Mouse (Mus musculus): ENCODE results near the gene Efcab11.

The Efcab11 gene

DNA sequence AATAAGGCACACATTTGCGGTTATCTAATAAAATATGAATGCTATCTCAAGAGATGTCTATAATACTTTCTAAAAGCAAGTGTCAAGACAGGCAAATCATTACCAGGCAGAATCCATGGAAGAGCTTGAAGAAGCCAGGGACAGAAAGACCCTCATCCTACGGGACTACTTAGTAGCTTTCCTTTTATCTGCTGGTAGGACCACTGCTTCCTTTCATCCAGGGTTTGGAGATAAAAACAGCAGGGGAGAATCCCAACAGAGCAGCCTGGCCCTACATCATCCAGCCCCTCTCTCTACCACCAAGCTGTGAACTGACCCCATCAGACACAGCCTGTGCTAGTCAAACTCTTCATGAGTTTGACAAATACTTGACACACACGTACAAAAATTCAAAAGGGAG is 103.8 kb downstream of the Efcab11 start:
- POLR2A ChIA-PET = interaction anchor here in 1 of 4 experiments (1.0 to 1.4 kb wide), 3 partner anchors 8 to 13 kb away, joined by 3 to 4 read pairs (median 3); no protein-coding TSS in a partner anchor
- CTCF ChIA-PET = no interaction called here

DNA sequence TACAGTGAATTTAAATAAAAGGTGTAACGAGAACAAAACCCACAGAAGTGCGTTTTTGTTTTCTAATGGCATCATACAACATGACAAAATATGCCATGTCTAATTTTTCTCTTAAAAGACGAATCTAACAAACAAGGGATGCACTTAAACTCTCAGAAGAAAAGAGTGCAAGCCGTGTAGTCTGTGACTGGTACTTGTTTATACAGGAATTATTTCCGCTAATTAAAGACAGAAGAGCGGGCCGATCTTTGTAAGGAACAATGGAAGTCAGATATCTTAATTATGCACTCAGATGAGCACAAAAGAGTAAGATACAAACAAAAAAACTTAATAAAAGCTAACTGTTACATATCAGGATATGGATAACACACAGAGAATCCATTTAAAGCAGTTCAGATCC is 104.3 kb downstream of the Efcab11 start:
- ChIA-PET CTCF (no interaction called here), POLR2A (interaction anchor here in 1 of 4 experiments (1.0 to 1.4 kb wide), 2 partner anchors 8 kb away, joined by 3 to 4 read pairs; no protein-coding TSS in a partner anchor)

DNA sequence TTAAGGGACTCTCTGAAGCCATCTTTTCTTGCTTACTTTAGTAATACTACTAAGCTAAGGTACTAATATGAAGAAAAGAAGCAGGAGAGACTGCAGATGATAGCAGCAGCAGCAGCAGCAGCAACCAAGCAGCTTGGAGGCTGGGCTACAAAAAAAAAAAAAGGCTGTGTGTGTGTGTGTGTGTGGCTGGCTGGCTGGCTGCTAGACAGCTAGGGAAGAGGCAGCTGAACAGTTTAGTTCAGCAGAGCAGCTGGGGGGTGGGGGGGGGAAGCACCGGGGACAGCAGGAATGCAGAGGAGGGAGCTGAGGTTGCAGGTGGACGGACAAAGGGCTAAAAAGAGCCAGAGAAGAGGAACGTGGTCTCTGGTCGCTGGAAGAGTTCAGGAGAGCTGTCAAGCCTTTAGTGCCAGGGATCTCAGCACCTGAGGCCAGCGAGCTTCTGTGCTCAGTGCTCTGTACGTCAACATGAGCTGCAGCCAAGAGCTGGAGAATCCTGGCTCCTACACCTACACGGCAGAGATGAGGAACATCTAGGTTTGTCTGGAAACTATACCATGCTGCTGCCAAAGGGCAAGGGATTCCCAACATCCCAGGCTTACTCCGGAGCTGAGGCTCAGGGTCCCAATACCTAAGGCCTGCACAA is 107.6 kb downstream of the Efcab11 start:
- CTCF ChIA-PET = interaction anchor here in 1 of 4 experiments (0.6 kb wide), 1 partner anchor 581 kb away, joined by 9 read pairs; no protein-coding TSS in a partner anchor
- POLR2A ChIA-PET = interaction anchor here (0.6 to 2.6 kb wide), 10 partner anchors 8 to 752 kb away, joined by 3 to 11 read pairs (median 3); no protein-coding TSS in a partner anchor

DNA sequence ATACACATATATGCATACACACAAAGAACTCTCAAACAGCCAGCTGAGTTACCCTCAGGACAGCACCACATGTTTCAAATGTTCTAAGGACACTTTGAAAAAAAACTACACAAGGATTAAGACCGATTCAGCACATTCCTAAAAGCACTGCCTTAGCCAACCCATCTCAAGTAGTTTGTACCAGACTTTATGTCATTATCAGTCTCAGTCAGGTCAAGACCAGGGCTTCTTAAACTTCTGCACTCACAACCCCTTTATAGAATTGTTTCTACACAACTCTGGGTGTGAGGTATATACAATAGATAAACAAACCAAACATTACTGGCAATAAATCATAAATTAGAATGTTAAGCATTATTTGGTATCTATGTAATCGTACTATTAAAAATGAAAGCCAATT is 109.4 kb downstream of the Efcab11 start:
- CTCF ChIA-PET = no interaction called here

DNA sequence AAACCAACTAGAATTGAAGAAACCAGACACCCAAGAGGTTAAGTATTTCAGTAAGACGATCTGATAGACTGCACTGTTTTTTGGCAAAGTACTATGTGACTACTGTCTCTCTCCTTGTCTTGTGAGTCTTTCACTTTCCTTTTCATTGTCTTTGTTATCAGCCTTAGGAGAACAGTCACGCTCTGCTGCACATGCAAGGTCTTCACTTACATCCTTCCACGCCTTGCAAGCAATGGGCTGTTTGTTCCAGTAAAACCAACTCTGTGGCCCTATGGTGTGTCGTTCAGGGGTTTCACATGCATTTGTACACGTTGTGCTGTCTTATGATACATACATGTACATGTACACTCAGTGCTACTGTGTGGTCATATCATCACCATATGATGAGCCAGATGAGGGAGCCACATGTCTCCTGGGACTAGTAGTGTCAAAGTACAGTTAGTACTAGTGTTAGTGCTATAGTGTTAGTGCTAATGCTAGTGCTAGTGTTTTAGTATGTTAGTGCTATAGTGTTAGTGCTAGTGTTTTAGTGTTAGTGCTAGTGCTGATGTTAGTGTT is 110.5 kb downstream of the Efcab11 start:
- ChIA-PET POLR2A (no interaction called here), CTCF (no interaction called here)

More for the DNA sequence above, 109.4 kb downstream of the Efcab11 start:
- POLR2A ChIA-PET = no interaction called here

DNA sequence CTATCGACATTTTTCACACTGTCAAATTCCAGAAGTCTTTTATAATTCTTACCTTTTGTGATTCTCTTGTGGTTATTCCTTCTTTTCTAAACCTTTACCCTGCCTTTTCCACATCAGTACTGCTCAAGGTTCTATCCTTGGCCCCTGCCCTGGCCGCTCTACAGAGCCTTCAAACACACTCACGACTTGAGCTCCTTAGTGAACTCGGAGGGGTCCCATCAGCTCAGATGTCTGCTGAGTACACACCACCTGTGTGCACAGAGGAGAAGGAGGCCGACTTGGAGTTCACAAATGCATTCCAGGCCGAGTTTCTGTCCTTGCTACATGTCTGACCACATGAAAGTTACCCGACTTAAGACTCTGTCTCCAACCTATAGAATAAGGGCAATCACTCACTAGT is 113.2 kb downstream of the Efcab11 start:
- CTCF ChIA-PET = no interaction called here
- POLR2A ChIA-PET = no interaction called here

DNA sequence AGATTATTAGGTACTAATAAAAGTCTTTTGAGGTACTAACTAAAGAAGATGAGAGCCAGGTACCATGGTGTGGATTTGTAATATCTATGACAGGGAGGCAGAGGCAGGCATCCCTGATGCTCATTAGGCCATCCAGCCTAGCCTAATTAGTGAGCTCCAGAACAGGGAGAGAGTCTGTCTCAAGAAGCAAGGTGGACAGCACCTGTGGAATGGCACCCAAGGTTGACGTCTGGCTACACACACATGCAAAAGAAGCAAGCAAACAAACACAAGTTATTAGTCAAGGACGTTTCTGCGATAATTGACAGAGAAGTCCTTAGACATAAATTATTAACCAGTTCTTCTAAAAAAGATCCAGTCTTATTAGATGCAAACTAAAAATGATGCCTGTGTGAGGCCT is 114.6 kb downstream of the Efcab11 start:
- POLR2A ChIA-PET = interaction anchor here in 1 of 4 experiments (2.5 kb wide), 1 partner anchor 8 kb away, joined by 11 read pairs; no protein-coding TSS in a partner anchor
- CTCF ChIA-PET = no interaction called here

DNA sequence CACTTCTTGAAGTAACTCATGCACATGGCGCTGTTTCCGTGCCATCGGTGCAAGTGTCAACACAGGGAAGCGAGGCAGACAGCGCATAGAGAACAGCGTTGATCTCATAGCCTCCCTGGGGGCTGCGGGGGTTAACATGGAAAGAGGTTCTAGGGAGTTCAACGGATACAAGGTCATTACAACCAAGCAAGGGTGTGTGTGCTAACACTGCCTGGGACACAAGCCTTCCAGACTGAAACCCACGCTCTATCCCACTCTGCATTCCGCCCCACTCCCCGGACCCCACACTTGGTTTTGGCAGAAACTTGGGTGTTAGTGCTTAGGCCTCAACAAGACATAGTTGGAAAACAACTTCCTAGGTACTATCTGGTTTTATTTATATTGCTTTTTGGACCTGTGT is 116.5 kb downstream of the Efcab11 start:
- ChIA-PET CTCF (no interaction called here), POLR2A (interaction anchor here in 1 of 4 experiments (1.1 to 2.5 kb wide), 2 partner anchors 10 to 13 kb away, joined by 3 to 11 read pairs; no protein-coding TSS in a partner anchor)

DNA sequence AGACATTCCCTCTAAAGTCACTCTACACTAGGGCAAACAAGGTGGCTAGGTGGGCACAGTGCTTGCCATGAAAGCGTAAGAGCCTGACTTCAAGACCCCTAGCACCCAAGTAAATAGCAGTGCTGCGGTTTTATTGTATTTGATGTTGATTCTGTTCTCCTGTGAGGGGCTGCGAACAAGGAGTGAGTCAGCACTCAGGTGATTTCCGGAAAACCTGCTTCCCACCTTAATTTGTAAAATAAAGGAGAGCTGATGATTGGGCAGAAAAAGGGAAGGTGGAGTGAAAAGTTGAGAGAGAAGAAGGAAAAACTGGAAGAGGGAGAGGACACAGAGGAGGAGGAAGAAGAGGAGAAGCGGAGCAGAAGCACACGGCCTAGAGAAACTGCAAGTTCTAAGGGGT is 118.3 kb downstream of the Efcab11 start:
- ChIA-PET CTCF (no interaction called here), POLR2A (interaction anchor here in 3 of 4 experiments (0.7 to 2.3 kb wide), 8 partner anchors 10 to 107 kb away, joined by 3 to 10 read pairs (median 3); no protein-coding TSS in a partner anchor)

DNA sequence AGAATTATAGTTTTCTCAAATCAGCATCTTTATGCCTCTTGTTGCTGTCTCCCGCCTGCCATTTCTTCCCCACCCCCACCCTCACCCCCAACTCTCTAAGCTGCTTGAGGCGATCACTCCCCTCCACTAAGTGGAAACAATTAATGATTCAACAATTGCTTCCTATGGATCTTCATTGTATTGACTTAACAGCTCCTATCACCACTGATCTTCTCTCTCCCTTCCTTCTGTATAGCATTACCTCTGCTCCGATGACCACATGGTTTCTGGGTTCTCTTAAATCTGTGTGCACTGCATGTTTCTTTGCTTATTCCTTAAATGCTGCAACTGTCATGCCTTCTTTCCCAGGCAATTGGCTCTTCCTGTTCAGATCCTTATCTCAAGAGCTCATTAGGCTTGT is 120.2 kb downstream of the Efcab11 start:
- POLR2A ChIA-PET = no interaction called here
- CTCF ChIA-PET = interaction anchor here in 2 of 4 experiments (0.6 to 1.2 kb wide), 2 partner anchors 335 to 667 kb away, joined by 3 to 8 read pairs; no protein-coding TSS in a partner anchor

DNA sequence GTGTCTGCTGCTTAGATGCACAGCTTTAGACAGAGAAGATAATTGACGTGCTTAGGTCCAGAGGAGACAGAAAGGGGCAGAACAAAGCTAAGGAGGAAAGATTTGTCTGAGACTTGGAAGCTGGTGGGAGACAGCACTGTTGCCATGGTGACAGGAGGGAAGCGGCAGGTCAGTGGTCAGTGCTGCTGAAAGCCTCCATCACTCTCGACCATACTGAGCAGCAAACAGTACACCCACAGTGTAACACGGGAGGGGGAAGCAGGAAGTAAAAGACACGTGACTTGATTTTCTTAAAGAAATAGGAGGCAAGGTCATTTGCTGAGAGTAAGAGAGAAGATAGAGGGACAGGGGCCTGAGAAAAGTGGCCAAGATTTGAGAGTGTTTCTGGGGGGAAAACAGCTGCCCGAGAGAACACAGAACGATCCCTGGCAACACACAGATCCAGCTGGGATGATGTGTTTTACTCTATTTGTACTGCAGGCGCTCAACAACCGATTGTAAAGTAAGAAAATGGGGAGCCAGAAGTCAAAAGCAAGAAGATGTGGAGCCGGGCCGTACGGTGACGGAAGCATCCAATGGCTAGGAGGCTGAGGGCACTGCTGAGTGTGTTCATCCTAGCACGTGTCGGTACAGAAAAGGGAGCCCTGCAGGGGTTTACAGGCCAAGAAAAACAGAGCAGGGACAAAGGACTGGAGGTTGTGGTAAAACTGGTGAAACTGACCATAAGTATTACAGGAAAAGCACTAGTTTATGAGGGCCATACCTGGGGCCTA is 126.3 kb downstream of the Efcab11 start:
- CTCF ChIA-PET = no interaction called here
- POLR2A ChIA-PET = no interaction called here

DNA sequence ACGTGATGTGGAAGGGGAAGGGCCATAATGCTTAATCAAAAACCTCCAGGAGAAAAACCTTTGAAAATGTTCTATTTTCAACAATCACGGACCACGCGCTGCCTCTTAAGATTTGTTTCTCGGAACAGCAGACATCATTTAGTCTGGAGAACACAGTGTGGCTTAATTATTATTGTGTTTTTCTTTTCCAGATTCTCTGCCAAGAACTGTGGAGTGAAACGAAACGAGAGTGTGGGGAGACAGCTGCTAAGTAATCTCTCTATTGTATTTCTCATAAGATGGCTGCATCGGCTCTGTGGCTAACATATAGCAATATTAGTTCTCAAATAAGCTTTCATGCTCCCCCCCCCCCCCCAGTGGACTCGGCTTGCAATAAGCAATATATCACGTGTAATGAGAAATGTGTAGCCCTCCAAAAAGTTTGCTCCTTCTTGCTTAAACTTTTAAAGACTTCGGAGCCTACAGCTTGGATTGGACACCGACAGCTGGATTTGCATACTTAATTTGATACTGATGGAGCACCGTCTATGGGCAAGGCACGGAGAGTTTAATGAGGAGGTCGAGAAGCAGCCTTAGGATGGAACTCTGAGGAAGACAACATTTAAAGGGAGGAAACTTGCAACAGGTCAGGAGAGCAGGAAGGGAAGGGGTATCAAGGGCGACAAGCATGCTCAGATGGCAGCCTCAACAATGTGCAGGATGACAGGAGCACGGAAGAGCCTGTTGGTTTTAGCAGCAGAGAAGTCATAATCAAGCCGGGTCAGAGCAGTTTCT is 127.1 kb downstream of the Efcab11 start:
- ChIA-PET POLR2A (no interaction called here), CTCF (no interaction called here)

DNA sequence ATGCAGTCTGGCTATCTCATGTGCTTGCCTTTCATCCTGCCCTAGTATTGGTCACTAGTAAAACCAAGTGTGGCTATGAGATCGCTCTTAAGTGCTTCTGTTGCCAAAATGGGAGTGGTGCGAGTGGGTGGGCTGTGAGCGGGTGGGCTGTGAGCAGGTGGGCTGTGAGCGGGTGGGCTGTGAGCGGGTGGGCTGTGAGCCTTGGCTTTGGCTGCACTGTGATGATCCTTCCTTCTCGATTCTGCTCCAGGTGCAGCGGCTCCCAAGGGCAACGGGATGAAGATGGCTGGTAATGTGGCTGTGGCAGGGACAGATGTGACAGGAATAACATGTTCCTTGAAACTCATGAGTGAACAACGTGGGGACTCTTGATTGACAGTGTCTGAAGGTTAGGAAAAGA is 128.0 kb downstream of the Efcab11 start:
- ChIA-PET POLR2A (no interaction called here), CTCF (no interaction called here)

DNA sequence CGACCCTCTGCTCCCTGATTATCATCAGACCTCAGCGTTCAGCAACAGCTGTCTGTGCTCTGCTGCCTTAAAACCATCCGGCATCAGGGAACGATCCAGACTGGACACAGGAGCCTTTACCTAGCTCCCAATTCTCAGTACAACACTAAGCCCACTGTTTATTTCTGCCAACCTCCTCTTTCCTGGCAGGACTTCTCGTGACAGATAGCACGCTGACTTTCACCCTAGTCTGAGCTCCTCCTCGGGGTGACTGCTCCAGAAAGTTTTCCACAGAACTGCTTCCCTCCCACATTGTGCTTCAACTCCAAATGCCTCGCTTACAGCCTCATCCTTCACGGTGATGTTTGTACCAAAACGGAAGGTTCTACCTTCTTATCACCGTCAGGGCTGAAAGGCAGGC is 131.3 kb downstream of the Efcab11 start:
- POLR2A ChIA-PET = no interaction called here
- CTCF ChIA-PET = no interaction called here

DNA sequence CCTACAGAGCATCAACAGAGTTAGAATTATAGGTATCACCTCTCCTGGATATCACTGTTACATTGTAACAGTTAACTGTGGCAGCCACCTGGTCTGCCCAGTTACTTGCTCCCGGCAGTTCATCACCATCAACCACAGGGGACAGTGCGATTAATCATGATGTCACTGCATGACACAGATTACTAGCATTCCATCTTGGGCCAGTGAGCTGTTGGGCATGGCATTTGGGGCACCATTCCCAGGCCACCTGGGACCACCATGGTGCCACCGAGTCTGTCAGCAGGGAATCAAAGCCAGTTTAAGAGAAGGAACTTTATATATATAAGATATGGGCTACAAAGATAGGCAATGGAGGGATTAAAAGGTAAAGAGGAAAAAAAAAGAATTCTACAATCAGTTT is 134.8 kb downstream of the Efcab11 start:
- CTCF ChIA-PET = no interaction called here

DNA sequence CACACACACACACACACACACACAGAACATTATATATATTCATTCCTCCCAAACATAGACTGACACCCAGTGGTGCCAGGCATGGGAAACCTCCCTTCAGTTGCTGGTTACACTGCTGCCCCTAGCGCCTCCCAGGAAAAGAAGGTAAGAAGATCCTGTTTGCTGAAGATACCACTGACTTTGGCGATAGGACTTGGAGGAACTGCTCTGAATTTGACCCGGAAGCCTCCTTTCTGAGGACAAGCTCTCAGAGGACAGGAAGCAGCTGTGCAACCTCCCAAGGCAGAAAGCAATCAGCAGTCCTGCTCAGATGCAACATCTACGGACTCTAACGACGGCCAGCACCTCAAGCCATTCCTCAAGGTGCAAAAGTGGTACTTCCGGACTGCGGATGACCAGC is 142.6 kb downstream of the Efcab11 start:
- CTCF ChIA-PET = no interaction called here
- POLR2A ChIA-PET = interaction anchor here in 1 of 4 experiments (0.7 kb wide), 1 partner anchor 556 kb away, joined by 4 read pairs; no protein-coding TSS in a partner anchor

More for the DNA sequence above, 134.8 kb downstream of the Efcab11 start:
- POLR2A ChIA-PET = interaction anchor here in 1 of 4 experiments (1.1 kb wide), 1 partner anchor 79 kb away, joined by 3 read pairs; no protein-coding TSS in a partner anchor

DNA sequence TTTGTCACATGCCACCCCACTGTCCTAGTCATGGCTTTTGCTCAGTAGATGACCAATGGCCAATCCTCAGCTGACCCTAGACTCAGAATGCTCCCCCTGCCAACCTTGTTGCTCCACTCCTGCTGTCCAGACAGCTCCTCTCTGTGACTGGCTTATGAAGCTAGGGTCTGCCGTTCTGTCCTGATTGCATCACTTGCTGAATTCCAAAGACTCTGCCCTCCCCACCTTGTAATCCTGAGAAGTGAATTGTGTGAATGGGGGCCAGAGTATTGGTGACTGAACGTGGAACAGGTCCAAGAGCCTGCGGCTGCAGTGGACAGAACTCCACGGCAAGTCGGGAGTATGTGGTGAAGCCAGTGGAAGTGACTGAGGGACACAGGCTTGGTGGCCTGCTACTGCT is 145.0 kb downstream of the Efcab11 start:
- ChIA-PET POLR2A (no interaction called here), CTCF (no interaction called here)

DNA sequence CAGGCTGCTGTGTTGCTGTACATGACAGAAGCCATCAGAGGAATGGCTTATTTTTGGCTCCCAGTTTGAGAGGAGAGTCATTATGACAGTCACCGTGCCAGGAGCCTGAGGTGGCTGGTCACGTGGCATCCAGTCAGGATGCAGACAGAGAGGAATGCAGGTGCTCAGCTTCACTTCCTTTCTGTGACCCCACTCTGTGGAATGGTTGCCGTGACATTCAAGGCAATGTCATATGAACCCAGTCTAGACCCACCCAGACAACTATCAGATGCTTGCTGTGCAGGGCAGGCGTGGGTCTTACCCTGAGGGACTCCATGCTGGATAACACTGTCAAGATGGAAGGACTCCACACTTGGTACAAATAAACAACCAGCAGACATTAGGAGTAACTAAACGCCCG is 146.0 kb downstream of the Efcab11 start:
- ChIA-PET POLR2A (interaction anchor here in 1 of 4 experiments (1.2 kb wide), 1 partner anchor 28 kb away, joined by 3 read pairs; no protein-coding TSS in a partner anchor), CTCF (no interaction called here)

DNA sequence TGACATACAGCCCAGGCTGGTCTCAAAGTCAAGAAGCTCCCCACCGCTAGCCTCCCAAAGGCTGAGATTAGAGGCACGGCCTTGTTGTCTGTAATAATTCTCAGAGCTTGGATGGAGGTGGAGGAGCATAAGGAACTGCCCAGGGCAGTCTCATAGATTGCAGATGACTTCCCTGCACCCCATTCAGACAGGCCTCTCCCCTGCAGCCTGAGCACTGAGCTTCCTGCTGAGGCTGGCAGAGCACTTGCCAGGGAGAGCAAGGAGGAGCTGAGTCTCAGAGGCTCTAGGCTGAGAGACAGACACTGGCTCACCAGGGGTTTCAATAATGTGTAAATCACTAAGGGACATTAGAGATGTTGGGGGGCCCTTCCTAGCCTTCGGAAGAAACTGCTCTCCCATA is 147.3 kb downstream of the Efcab11 start:
- CTCF ChIA-PET = interaction anchor here in 2 of 4 experiments (0.6 kb wide), 2 partner anchors 187 to 853 kb away, joined by 5 to 7 read pairs; no protein-coding TSS in a partner anchor
- POLR2A ChIA-PET = interaction anchor here in 1 of 4 experiments (0.6 kb wide), 1 partner anchor 32 kb away, joined by 6 read pairs; no protein-coding TSS in a partner anchor

Measured in embryonic stem cell, embryonic (primary cell).